Mouse (Mus musculus): ENCODE data around the gene Srd5a1. TPM values are rescaled to one million over a fixed set of nuclear protein-coding genes. Genes with fewer than 3 reads are reported as not detected.

Gene Srd5a1
- polyA plus RNA-seq, 1 experiment from 2014 or later, result 36.1 TPM

DNA sequence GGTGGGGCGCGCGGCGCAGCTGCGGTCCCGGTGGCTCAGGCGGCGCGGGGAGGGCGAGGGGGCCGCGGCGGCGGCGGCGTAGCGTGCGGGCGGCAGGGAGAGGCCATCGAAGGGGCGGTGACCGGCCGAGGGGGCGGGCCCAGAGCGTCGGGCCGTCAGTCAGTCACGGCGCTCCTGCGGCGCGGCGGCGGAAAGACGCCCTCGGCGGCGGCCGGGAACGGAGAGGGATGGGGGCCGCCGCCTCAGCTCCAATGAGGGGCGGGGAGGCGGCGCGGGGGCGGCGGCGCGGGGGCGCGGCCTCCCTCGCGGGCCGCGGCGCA is 76.9 kb downstream of the Srd5a1 start, which contains the start of gene Tent4a:
Gene Tent4a, minus strand, starts transcription at position 284 of the 320 bp plus-strand sequence.
- H3K4me1 ChIP-seq, result peaks cover 53% of the 10 kb centered on the region
- no peaks in the 10 kb centered on the region for H3K9me3 ChIP-seq
- H3K9ac ChIP-seq, result peak within 1 kb of the TSS; percentile 92
- H3K4me2 ChIP-seq (replicated peaks), result peak within 1 kb of the TSS; percentile 89
- H3K27ac ChIP-seq, result peak within 1 kb of the TSS; percentile 95
- ATAC-seq (ENCODE audit: low FRiP score, low read depth), result peak; percentile 83
- H3K36me3 ChIP-seq, result peaks cover 12% of the 10 kb centered on the region
- H3K27me3 ChIP-seq, result no peaks in the 10 kb centered on the region
- 0% methylated on average over 21 of the region's 57 CpGs for WGBS
- peak within 1 kb of the TSS; percentile 95 for H3K4me3 ChIP-seq

DNA sequence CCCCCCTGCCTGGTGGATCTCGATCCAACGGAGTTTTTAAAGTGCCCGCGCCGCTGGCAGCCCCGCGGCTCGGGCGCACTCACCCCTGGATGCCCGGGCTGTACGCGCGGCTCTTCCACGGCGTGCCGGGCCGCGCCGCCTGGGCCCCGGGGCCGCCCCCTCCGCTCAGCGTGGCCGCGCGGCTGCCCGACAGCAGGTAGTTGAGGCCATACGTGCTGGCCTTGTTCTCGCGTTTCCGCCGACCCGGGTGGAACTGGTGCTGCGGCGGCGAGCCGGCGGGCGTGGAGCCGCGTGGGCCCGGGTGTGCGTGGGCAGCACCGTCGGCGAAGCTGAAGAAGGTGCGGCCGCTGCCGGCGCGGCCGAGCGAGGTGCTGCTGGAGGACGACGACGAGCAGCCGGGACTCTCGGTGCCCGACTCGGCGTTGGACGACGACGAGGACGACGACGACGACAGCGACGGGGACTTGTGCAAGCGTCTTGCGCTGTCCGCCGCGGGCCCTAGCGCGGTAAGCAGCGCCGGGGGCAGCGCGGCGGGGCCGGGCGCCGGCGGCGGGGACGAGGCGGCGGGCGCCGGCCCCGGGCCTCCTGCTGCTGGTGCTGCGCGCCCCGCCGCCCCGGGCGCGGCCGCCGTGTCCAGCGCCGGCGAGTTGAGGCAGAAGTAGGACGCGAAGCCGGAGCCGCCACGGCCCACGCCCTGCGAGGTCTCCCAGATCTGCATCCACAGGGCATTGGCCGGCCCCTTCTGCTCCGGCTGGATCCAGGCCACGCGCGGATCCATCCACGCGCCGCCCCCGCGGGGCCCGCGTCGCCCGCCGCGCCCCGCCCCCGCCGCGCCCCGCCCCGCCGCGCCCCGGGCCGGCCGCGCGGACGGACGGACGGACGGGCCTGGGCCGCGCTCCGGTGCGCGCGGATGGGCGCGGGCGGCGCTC is 77.6 kb downstream of the Srd5a1 start, which contains the start of gene Nsun2:
Gene Nsun2, plus strand, starts transcription at position 342 of the 929 bp plus-strand sequence.
- Histone ChIP-seq H3K9ac (peak within 1 kb of the TSS; percentile 92), H3K27ac (peak within 1 kb of the TSS; percentile 90), H3K27me3 (no peaks in the 10 kb centered on the region), H3K4me1 (peaks cover 51% of the 10 kb centered on the region), H3K9me3 (no peaks in the 10 kb centered on the region), H3K4me2 (replicated peaks) (peak within 1 kb of the TSS; percentile 89), H3K36me3 (peaks cover 16% of the 10 kb centered on the region), H3K4me3 (peak within 1 kb of the TSS; percentile 95)
- under 1% methylated on average over 111 of the region's 155 CpGs for WGBS
- peak; percentile 17; the same call in 1 of the 2 replicates for ATAC-seq (ENCODE audit: low FRiP score, low read depth)

GRCm38 (mm10) chr13:69532893-69533404 is 78.3 kb downstream of the Srd5a1 start:
- ATAC-seq (ENCODE audit: low FRiP score, low read depth), result no peak
- Histone ChIP-seq H3K36me3 (peaks cover 18% of the 10 kb centered on the region), H3K27ac (peak overlapping the region; percentile 90; the same call in 1 of the 2 replicates), H3K4me3 (peak overlapping the region; percentile 95), H3K4me2 (replicated peaks) (peak overlapping the region; percentile 89), H3K9me3 (no peaks in the 10 kb centered on the region), H3K27me3 (no peaks in the 10 kb centered on the region), H3K9ac (peak overlapping the region; percentile 92), H3K4me1 (peaks cover 52% of the 10 kb centered on the region)
- under 1% methylated on average over 9 of the region's 9 CpGs for WGBS

- Histone ChIP-seq H3K4me1 (peaks cover 56% of the 10 kb centered on the region), H3K4me3 (peak overlapping the region; percentile 95), H3K9ac (peak overlapping the region; percentile 92), H3K4me2 (replicated peaks) (peak overlapping the region; percentile 89), H3K36me3 (peaks cover 18% of the 10 kb centered on the region), H3K27me3 (no peaks in the 10 kb centered on the region), H3K27ac (no peak overlapping the region), H3K9me3 (no peaks in the 10 kb centered on the region)
- WGBS, result 18% methylated on average over 14 of the region's 14 CpGs
- no peak for ATAC-seq (ENCODE audit: low FRiP score, low read depth)
Measured at GRCm38 (mm10) chr13:69532101-69532892, 78.9 kb downstream of the Srd5a1 start.

DNA sequence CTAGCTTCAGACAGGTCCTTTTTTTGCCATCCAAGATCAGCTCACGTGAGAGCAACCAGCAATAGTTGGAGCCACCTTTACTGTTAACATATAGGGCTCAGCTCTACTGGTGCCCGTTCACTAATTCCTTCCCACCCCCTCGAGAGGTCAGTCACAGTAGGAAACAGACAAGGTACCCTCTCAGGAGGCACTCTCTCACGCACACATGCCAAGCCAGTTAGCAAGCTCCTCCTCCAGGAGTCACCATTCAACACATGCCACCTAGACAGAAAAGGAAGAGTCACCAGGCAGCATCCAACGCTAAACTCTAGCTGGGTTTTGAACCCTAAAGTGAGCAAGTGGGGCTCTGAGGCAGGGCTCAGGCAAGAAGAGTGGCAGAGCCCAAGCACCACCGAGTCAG is 79.8 kb downstream of the Srd5a1 start:
- peak overlapping the region; percentile 92 for H3K9ac ChIP-seq
- H3K4me1 ChIP-seq, result peaks cover 63% of the 10 kb centered on the region
- H3K36me3 ChIP-seq, result peaks cover 18% of the 10 kb centered on the region
- H3K4me2 ChIP-seq (replicated peaks), result peak overlapping the region; percentile 89
- no peak for ATAC-seq (ENCODE audit: low FRiP score, low read depth)
- H3K27ac ChIP-seq, result no peak overlapping the region
- peak overlapping the region; percentile 95 for H3K4me3 ChIP-seq
- no peaks in the 10 kb centered on the region for H3K9me3 ChIP-seq
- H3K27me3 ChIP-seq, result no peaks in the 10 kb centered on the region
- WGBS, result 50% methylated on average over 6 of the region's 6 CpGs

DNA sequence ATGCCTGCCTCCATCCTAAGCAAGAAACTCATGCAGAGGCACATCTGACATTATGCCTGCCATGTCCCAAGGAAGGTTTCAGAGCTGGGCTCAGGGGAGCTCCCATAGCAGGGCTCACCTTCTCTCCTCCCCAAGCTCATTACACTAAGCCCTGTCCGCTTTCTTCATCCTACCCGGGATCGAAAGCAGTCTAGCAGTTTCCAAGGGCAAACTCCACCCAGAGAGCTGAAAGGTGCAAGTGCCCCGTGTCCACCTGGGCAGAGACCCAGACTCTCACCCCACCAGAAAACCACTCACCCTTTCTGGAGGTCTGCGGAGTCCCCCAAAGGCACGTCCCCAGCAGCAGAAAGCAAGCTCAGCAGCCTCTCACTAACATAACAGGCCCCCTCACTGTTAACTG is 80.3 kb downstream of the Srd5a1 start:
- peak overlapping the region; percentile 95 for H3K4me3 ChIP-seq
- no peak for ATAC-seq (ENCODE audit: low FRiP score, low read depth)
- WGBS, result 79% methylated on average over 6 of the region's 6 CpGs
- peaks cover 67% of the 10 kb centered on the region for H3K4me1 ChIP-seq
- peak overlapping the region; percentile 92 for H3K9ac ChIP-seq
- peak overlapping the region; percentile 89 for H3K4me2 ChIP-seq (replicated peaks)
- H3K27me3 ChIP-seq, result no peaks in the 10 kb centered on the region
- no peaks in the 10 kb centered on the region for H3K9me3 ChIP-seq
- no peak overlapping the region for H3K27ac ChIP-seq
- H3K36me3 ChIP-seq, result peaks cover 18% of the 10 kb centered on the region

DNA sequence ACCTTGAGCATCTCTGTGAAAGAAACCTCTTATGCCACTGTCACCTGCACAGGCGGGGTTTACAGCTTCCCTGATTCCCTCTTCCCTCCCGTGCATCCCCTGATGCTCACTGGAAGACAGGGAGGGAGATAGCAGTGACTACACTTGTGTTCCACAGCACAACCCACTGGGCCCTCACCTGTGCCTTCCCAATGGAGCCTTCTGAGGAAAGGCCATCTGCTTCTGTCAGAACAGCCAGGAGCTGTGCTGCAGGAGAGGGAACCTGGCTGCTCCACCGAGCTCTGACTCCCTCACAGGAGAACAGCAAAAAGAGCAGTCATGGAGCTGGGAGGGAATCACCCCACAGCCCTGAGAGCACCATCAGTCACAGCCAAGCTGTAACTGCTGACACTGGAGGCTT is 81.1 kb downstream of the Srd5a1 start:
- H3K9ac ChIP-seq, result no peak overlapping the region
- 90% methylated on average over 3 of the region's 3 CpGs for WGBS

GRCm38 (mm10) chr13:69528531-69528930 is 82.7 kb downstream of the Srd5a1 start:
- 86% methylated on average over 7 of the region's 7 CpGs for WGBS
- Histone ChIP-seq H3K9me3 (no peaks in the 10 kb centered on the region), H3K4me3 (no peak overlapping the region), H3K36me3 (peaks cover 18% of the 10 kb centered on the region), H3K27ac (no peak overlapping the region), H3K9ac (no peak overlapping the region), H3K4me1 (peaks cover 83% of the 10 kb centered on the region), H3K27me3 (no peaks in the 10 kb centered on the region), H3K4me2 (replicated peaks) (no peak overlapping the region)
- ATAC-seq (ENCODE audit: low FRiP score, low read depth), result no peak

More for the DNA sequence above, 81.1 kb downstream of the Srd5a1 start:
- no peak for ATAC-seq (ENCODE audit: low FRiP score, low read depth)
- Histone ChIP-seq H3K4me3 (peak overlapping the region; percentile 95; the same call in 1 of the 2 replicates), H3K9me3 (no peaks in the 10 kb centered on the region), H3K27ac (no peak overlapping the region), H3K27me3 (no peaks in the 10 kb centered on the region), H3K4me1 (peaks cover 67% of the 10 kb centered on the region), H3K36me3 (peaks cover 18% of the 10 kb centered on the region), H3K4me2 (replicated peaks) (no peak overlapping the region)

GRCm38 (mm10) chr13:69525867-69526266 is 85.4 kb downstream of the Srd5a1 start:
- Histone ChIP-seq H3K9ac (peak overlapping the region; percentile 35), H3K4me3 (no peak overlapping the region), H3K9me3 (no peaks in the 10 kb centered on the region), H3K4me2 (replicated peaks) (peak overlapping the region; percentile 28), H3K27ac (peak overlapping the region; percentile 34), H3K27me3 (no peaks in the 10 kb centered on the region), H3K4me1 (peaks cover 84% of the 10 kb centered on the region), H3K36me3 (peaks cover 18% of the 10 kb centered on the region)
- no peak for ATAC-seq (ENCODE audit: low FRiP score, low read depth)
- 65% methylated on average over 4 of the region's 4 CpGs for WGBS

DNA sequence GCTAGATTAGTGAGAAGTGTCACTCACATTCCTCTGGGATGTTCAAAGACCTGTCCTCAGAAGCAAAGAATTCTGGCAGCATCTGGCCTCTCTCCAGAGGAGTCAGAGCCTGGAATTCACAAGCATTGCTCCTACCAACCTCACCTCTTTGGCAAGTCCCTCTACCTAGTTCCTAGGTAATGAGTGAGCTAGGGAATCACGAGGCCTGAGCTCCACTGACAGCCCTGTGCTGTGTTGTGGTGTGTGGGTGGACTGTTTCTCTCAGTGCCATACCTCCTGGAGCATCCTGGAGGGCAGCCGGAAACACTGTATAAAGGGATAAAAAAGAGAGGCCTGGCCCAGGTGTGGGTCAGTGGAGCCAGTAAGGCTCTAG is 87.1 kb downstream of the Srd5a1 start:
- Histone ChIP-seq H3K4me1 (peaks cover 77% of the 10 kb centered on the region), H3K9me3 (no peaks in the 10 kb centered on the region), H3K27ac (no peak overlapping the region; the same call in 1 of the 2 replicates), H3K4me2 (replicated peaks) (no peak overlapping the region; the same call in 1 of the 2 replicates), H3K36me3 (peaks cover 6% of the 10 kb centered on the region), H3K4me3 (no peak overlapping the region), H3K9ac (no peak overlapping the region), H3K27me3 (no peaks in the 10 kb centered on the region)
- 80% methylated on average over 2 of the region's 2 CpGs for WGBS
- no peak for ATAC-seq (ENCODE audit: low FRiP score, low read depth)
